8 mouse cellular contexts compared by ENCODE assay signal in the genomic region with DNA sequence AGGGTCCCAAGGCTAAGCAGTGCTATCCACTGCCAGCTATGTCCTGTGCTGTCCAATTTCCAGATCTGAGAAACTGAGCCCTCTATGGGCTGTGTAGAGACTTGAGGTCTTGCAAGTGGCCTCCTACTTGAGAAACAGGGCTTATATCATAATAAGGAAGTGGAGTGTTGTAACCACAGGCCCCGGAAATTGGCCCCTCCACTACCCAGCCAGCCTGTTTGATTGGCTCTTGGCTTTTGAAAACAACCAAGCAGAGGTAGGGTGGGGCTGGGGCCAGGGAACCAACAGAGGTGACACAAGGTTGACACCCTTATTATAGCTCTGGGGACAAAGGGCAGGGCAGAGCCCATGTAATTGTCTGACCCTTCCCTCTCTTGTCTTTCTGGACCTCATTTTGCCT. TPM values are rescaled to one million over a fixed set of nuclear protein-coding genes. Genes with fewer than 3 reads are reported as not detected.
DNase-seq lines count a peak whose midpoint lies in the region; ATAC-seq and TF ChIP-seq lines count a peak whose summit lies in the region.

No protein-coding gene starts in this region.

- intact Hi-C loops in gastrocnemius, adult 2 months (cut with DNase I): no loop called here
- intact Hi-C loops in gastrocnemius, postnatal 36 days (cut with DNase I): no loop called here

- ATAC-seq in hindbrain, embryonic 15.5 days (ENCODE audit: low FRiP score, low read depth): no peak
- peak; percentile 60 for ATAC-seq in megakaryocyte, adult 5-6 weeks (ENCODE audit: poor library complexity, severe bottlenecking)
- peak; percentile 18 for ATAC-seq in stomach, embryonic 16.5 days (ENCODE audit: insufficient read depth, low FRiP score)
- no peak for ATAC-seq in erythroblast, adult 5-6 weeks (replicated peaks; ENCODE audit: low FRiP score, poor library complexity, severe bottlenecking)

- H3K27me3 ChIP-seq in hindbrain, embryonic 15.5 days: no peaks in the 10 kb centered on the region
- no peaks in the 10 kb centered on the region for H3K27me3 ChIP-seq in stomach, embryonic 16.5 days (ENCODE audit: control insufficient read depth, insufficient read depth, low read length)

- DNase-seq in gastrocnemius, adult 2 months: peak; percentile 37
- no peak for DNase-seq in gastrocnemius, postnatal 36 days
- DNase-seq in ZHBTc4 (ENCODE audit: low read depth, low spot score): peak; percentile 53
- no peak for DNase-seq in left cerebral cortex, adult 18-20 months (ENCODE audit: low spot score in 2 of 2)

- H3K9me3 ChIP-seq in hindbrain, embryonic 15.5 days: no peaks in the 10 kb centered on the region
- H3K9me3 ChIP-seq in stomach, embryonic 16.5 days (replicated peaks; ENCODE audit: control insufficient read depth, low read length): no peaks in the 10 kb centered on the region

- peaks cover 79% of the 10 kb centered on the region for H3K4me1 ChIP-seq in hindbrain, embryonic 15.5 days (replicated peaks)
- H3K4me1 ChIP-seq in stomach, embryonic 16.5 days (ENCODE audit: control insufficient read depth, insufficient read depth, low read length): peaks cover 86% of the 10 kb centered on the region

- H3K9ac ChIP-seq in hindbrain, embryonic 15.5 days: no peak overlapping the region
- 0 out of 2 replicates have a peak overlapping the region, but pooled peaks have one; percentile 44 for H3K9ac ChIP-seq in stomach, embryonic 16.5 days (ENCODE audit: low read length)

- peak overlapping the region; percentile 70 for H3K4me2 ChIP-seq in hindbrain, embryonic 15.5 days
- no peak overlapping the region for H3K4me2 ChIP-seq in stomach, embryonic 16.5 days (ENCODE audit: low read depth, low read length)

- TF ChIP-seq CTCF in gastrocnemius, adult 2 months (IDR thresholded peaks at IDR 0.05): no peak

- no peaks in the 10 kb centered on the region for H3K36me3 ChIP-seq in hindbrain, embryonic 15.5 days
- H3K36me3 ChIP-seq in stomach, embryonic 16.5 days (ENCODE audit: control insufficient read depth, insufficient read depth, low read length): no peaks in the 10 kb centered on the region

- 42% methylated on average over 1 of the region's 1 CpGs for WGBS in hindbrain, embryonic 15.5 days
- WGBS in stomach, embryonic 16.5 days: 35% methylated on average over 1 of the region's 1 CpGs

- peak overlapping the region; percentile 53; the same call in 1 of the 2 replicates for H3K27ac ChIP-seq in gastrocnemius, adult 2 months
- H3K27ac ChIP-seq in hindbrain, embryonic 15.5 days (replicated peaks): no peak overlapping the region
- H3K27ac ChIP-seq in stomach, embryonic 16.5 days (ENCODE audit: low read length): peak overlapping the region; percentile 73; the same call in 1 of the 2 replicates

- no peak overlapping the region for H3K4me3 ChIP-seq in gastrocnemius, adult 2 months
- H3K4me3 ChIP-seq in hindbrain, embryonic 15.5 days: no peak overlapping the region; the same call in 1 of the 2 replicates
- no peak overlapping the region for H3K4me3 ChIP-seq in stomach, embryonic 16.5 days (replicated peaks; ENCODE audit: low read length)

RNA-seq across cellular contexts. Expression of a gene that starts 3.9 kb away (rescaled TPM):
- under 1 TPM; 0.46 to 0.47 TPM for total RNA-seq in gastrocnemius, adult 2 months (2021)
- total RNA-seq in gastrocnemius, postnatal 36 days (2021): 1 to 10 TPM in 1 of 2 experiments, under 1 TPM in 1; 0.62 to 1.1 TPM
- polyA plus RNA-seq in hindbrain, embryonic 15.5 days (2015; fragmentation: Nextera tagmentation; extraction: Ambion mirVana): 48.9 and 50.0 TPM in 2 replicates
- 41.1 and 48.0 TPM in 2 replicates for total RNA-seq in megakaryocyte, adult 5-6 weeks (2015)
- total RNA-seq in megakaryocyte, adult 5-6 weeks (2017): 36.3 and 46.1 TPM in 2 replicates
- polyA plus RNA-seq in stomach, embryonic 16.5 days (2015; fragmentation: Nextera tagmentation; extraction: Ambion mirVana): 2.2 and 2.3 TPM in 2 replicates
- 7.7 and 12.9 TPM in 2 replicates for total RNA-seq in erythroblast, adult 5-6 weeks (2015; ENCODE audit: low replicate concordance)
- 5.4 and 8.5 TPM in 2 replicates for total RNA-seq in erythroblast, adult 5-6 weeks (2017; ENCODE audit: low replicate concordance)
- total RNA-seq in left cerebral cortex, adult 18-20 months (2021): 10 to 100 TPM; 54.8 to 57.3 TPM

Comparison
In these comparisons a context has a peak if more than half of its experiments do, and no peak if none do; other contexts are left out.
1. DNase-seq: peak in gastrocnemius, adult 2 months (single experiment) and ZHBTc4 (single experiment); none in gastrocnemius, postnatal 36 days (0 of 2) and left cerebral cortex, adult 18-20 months (0 of 2).
2. ATAC-seq: peak in megakaryocyte, adult 5-6 weeks (single experiment) and stomach, embryonic 16.5 days (single experiment); none in hindbrain, embryonic 15.5 days (single experiment) and erythroblast, adult 5-6 weeks (single experiment).